Mouse (Mus musculus): ENCODE data around the gene Actg2.

- TF ChIP-seq FLI1 (IDR thresholded peaks at IDR 0.05; ENCODE audit: low read length) (no peak), GATA1 (IDR thresholded peaks at IDR 0.05; ENCODE audit: borderline replicate concordance, low read length) (no peak)
Measured at GRCm38 (mm10) chr6:83473240-83473639, 62.8 kb downstream of the Actg2 start.
